Mouse (Mus musculus): ENCODE measurements at regions not wholly inside any gene's neighbourhood (a gene's known extent, or its start where the extent isn't known, plus 50 kb on each side); places are given as distances from the start of the nearest gene placed in this dataset.

DNA sequence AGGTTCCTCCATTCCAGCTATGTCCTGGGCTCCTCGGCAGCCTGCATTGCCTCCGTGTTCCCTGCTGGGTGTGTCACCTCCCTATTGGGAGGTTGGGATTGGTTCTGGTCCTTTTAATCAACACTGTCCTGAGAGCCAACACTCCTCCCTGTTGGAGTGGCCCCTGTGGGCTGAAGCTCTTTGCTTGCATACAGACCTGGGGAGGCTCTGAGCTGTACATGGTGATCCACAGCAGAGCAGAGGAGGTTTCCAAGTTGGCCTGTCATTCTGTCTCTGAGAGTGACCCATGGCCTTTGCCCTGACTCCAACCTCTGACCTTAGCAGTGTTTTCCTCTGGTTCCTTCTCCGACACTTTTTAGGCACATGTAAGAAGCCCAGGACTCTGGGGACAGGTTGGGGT lies 132.4 kb downstream of the Tpra1 start:
- TF ChIP-seq POLR2A (IDR thresholded peaks at IDR 0.05; ENCODE audit: low read depth, low read length), result no peak
- no peak for TF ChIP-seq CTCF (conservative IDR thresholded peaks at IDR 0.05; ENCODE audit: insufficient read depth, insufficient read length, low read depth, low read length)
- H3K4me1 ChIP-seq (ENCODE audit: control insufficient read depth, insufficient read depth, low read length), result no peaks in the 10 kb centered on the region
- DNase-seq, result peak; percentile 10
- no peaks in the 10 kb centered on the region for H3K36me3 ChIP-seq (ENCODE audit: control insufficient read depth, insufficient read depth, low read length)
- H3K4me3 ChIP-seq (ENCODE audit: insufficient read depth, low read depth, low read length), result no peak overlapping the region
- H3K27me3 ChIP-seq (replicated peaks; ENCODE audit: control insufficient read depth, insufficient read depth, low read length), result no peaks in the 10 kb centered on the region
- WGBS, result 55% methylated on average over 3 of the region's 3 CpGs
- H3K27ac ChIP-seq (ENCODE audit: insufficient read depth, low read depth, low read length), result no peak overlapping the region

DNA sequence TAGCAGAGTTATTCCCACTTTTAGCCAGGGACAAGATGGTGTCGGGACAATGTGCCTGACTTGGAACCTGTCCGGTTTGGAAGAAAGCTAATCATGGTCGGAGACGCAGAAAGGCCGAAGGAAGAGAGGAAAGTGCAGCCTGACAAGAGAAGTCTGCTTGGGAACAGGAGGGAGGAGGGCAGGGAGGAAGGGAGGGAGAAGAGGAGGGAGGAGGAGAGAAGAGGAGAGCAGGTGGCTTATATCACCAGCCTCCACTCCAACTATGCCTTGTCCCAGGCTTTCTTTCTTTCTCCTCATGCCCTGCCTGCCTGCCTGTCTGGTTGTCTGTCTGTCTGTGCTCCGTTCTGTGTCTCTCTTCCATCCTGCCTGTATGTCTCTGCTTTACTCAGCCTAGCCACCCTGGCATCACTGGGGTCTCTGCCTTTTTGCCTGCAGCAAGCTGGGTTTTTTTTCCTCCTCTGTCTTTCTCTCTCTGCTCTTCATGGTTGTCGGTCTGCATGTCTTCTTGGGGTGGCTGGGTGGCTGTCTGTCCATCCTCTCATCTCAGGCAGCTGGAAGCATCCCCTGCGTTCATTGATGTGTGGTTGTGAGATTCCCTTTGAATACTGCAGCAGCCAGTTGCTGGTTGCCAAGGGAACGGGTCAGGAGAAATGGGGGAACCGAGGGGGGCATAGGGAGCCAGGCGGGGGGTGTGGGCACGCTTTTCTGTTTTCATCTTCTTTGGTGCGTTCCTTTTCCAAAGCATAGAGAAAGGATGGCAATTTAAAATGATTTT lies 133.2 kb downstream of the Tpra1 start:
- Histone ChIP-seq H3K27me3 (replicated peaks; ENCODE audit: control insufficient read depth, insufficient read depth, low read length) (no peaks in the 10 kb centered on the region), H3K4me1 (ENCODE audit: control insufficient read depth, insufficient read depth, low read length) (no peaks in the 10 kb centered on the region), H3K36me3 (ENCODE audit: control insufficient read depth, insufficient read depth, low read length) (no peaks in the 10 kb centered on the region), H3K4me3 (ENCODE audit: insufficient read depth, low read depth, low read length) (no peak overlapping the region), H3K27ac (ENCODE audit: insufficient read depth, low read depth, low read length) (no peak overlapping the region)
- DNase-seq, result no peak
- 53% methylated on average over 13 of the region's 13 CpGs for WGBS
- TF ChIP-seq POLR2A (IDR thresholded peaks at IDR 0.05; ENCODE audit: low read depth, low read length), result no peak
- no peak for TF ChIP-seq CTCF (conservative IDR thresholded peaks at IDR 0.05; ENCODE audit: insufficient read depth, insufficient read length, low read depth, low read length)

DNA sequence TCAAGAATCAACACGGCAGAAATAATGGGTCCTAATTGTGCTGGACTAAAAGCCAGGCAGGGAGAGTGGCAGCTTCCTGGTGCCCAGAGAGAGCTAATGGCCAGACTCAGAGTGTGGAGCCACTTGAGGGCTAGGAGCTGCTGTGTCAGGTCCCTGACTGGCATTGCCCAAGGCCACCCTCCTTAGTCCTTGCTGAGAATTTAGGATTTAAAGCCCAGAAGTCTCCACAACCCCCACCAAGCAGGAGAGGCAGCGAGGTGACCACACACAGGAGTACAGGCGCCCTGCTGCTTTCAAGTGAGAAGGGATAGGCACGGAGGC lies 133.7 kb downstream of the Tpra1 start:
- 76% methylated on average over 4 of the region's 4 CpGs for WGBS

GRCm38 (mm10) chr6:89037392-89037791 lies 135.3 kb downstream of the Tpra1 start:
- no peak overlapping the region for H3K4me3 ChIP-seq (ENCODE audit: insufficient read depth, low read depth, low read length)
- no peaks in the 10 kb centered on the region for H3K36me3 ChIP-seq (ENCODE audit: control insufficient read depth, insufficient read depth, low read length)
- 55% methylated on average over 2 of the region's 2 CpGs for WGBS
- TF ChIP-seq POLR2A (IDR thresholded peaks at IDR 0.05; ENCODE audit: low read depth, low read length), result no peak
- TF ChIP-seq CTCF (conservative IDR thresholded peaks at IDR 0.05; ENCODE audit: insufficient read depth, insufficient read length, low read depth, low read length), result no peak
- H3K27me3 ChIP-seq (replicated peaks; ENCODE audit: control insufficient read depth, insufficient read depth, low read length), result no peaks in the 10 kb centered on the region
- no peak for DNase-seq
- no peaks in the 10 kb centered on the region for H3K4me1 ChIP-seq (ENCODE audit: control insufficient read depth, insufficient read depth, low read length)
- no peak overlapping the region for H3K27ac ChIP-seq (ENCODE audit: insufficient read depth, low read depth, low read length)

More for the DNA sequence above, 133.7 kb downstream of the Tpra1 start:
- H3K4me1 ChIP-seq (ENCODE audit: control insufficient read depth, insufficient read depth, low read length), result no peaks in the 10 kb centered on the region
- no peak overlapping the region for H3K4me3 ChIP-seq (ENCODE audit: insufficient read depth, low read depth, low read length)
- no peak for TF ChIP-seq POLR2A (IDR thresholded peaks at IDR 0.05; ENCODE audit: low read depth, low read length)
- no peak for TF ChIP-seq CTCF (conservative IDR thresholded peaks at IDR 0.05; ENCODE audit: insufficient read depth, insufficient read length, low read depth, low read length)
- no peaks in the 10 kb centered on the region for H3K36me3 ChIP-seq (ENCODE audit: control insufficient read depth, insufficient read depth, low read length)
- no peak for DNase-seq
- no peak overlapping the region for H3K27ac ChIP-seq (ENCODE audit: insufficient read depth, low read depth, low read length)
- no peaks in the 10 kb centered on the region for H3K27me3 ChIP-seq (replicated peaks; ENCODE audit: control insufficient read depth, insufficient read depth, low read length)

GRCm38 (mm10) chr6:89037901-89038300 lies 135.8 kb downstream of the Tpra1 start:
- DNase-seq, result no peak
- Histone ChIP-seq H3K27me3 (replicated peaks; ENCODE audit: control insufficient read depth, insufficient read depth, low read length) (no peaks in the 10 kb centered on the region), H3K4me3 (ENCODE audit: insufficient read depth, low read depth, low read length) (no peak overlapping the region), H3K27ac (ENCODE audit: insufficient read depth, low read depth, low read length) (no peak overlapping the region), H3K36me3 (ENCODE audit: control insufficient read depth, insufficient read depth, low read length) (no peaks in the 10 kb centered on the region), H3K4me1 (ENCODE audit: control insufficient read depth, insufficient read depth, low read length) (no peaks in the 10 kb centered on the region)
- TF ChIP-seq CTCF (conservative IDR thresholded peaks at IDR 0.05; ENCODE audit: insufficient read depth, insufficient read length, low read depth, low read length) (no peak), POLR2A (IDR thresholded peaks at IDR 0.05; ENCODE audit: low read depth, low read length) (no peak)
- WGBS, result 66% methylated on average over 7 of the region's 7 CpGs

DNA sequence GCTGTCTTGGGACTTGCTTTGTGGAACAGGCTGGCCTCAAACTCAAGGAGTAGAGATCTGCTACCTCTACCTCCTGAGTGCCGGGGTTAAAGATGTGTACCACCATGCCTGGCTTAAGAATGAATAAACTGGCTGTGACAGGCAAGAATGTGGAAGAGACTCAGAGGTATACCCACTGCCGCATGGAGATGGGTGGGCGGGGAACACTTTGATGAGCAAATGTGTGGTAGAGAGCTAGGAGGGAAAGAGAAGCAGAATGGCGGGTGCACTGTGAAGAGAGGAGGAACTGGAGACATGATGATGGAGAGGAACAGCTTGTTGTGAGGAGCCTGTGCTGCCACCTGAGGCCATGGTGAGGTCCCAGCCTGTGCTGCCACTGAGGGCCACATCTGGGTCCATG lies 138.9 kb downstream of the Tpra1 start:
- no peak for DNase-seq
- Histone ChIP-seq H3K27ac (ENCODE audit: insufficient read depth, low read depth, low read length) (no peak overlapping the region), H3K4me3 (ENCODE audit: insufficient read depth, low read depth, low read length) (no peak overlapping the region), H3K27me3 (replicated peaks; ENCODE audit: control insufficient read depth, insufficient read depth, low read length) (no peaks in the 10 kb centered on the region), H3K4me1 (ENCODE audit: control insufficient read depth, insufficient read depth, low read length) (no peaks in the 10 kb centered on the region), H3K36me3 (ENCODE audit: control insufficient read depth, insufficient read depth, low read length) (no peaks in the 10 kb centered on the region)
- 87% methylated on average over 4 of the region's 4 CpGs for WGBS
- TF ChIP-seq CTCF (conservative IDR thresholded peaks at IDR 0.05; ENCODE audit: insufficient read depth, insufficient read length, low read depth, low read length) (no peak), POLR2A (IDR thresholded peaks at IDR 0.05; ENCODE audit: low read depth, low read length) (no peak)

- DNase-seq, result no peak
- Histone ChIP-seq H3K27ac (ENCODE audit: insufficient read depth, low read depth, low read length) (no peak overlapping the region), H3K27me3 (replicated peaks; ENCODE audit: control insufficient read depth, insufficient read depth, low read length) (no peaks in the 10 kb centered on the region), H3K36me3 (ENCODE audit: control insufficient read depth, insufficient read depth, low read length) (no peaks in the 10 kb centered on the region), H3K4me1 (ENCODE audit: control insufficient read depth, insufficient read depth, low read length) (no peaks in the 10 kb centered on the region), H3K4me3 (ENCODE audit: insufficient read depth, low read depth, low read length) (no peak overlapping the region)
- no peak for TF ChIP-seq CTCF (conservative IDR thresholded peaks at IDR 0.05; ENCODE audit: insufficient read depth, insufficient read length, low read depth, low read length)
- TF ChIP-seq POLR2A (IDR thresholded peaks at IDR 0.05; ENCODE audit: low read depth, low read length), result no peak
- WGBS, result 28% methylated on average over 24 of the region's 24 CpGs
These were observed 140.6 kb downstream of the Tpra1 start for GRCm38 (mm10) chr6:89042478-89043239.

Measured in kidney, adult 2 months (tissue).